Mouse (Mus musculus) cerebellum, adult (tissue): ENCODE data around the gene Tet1.
A peak's percentile ranks its signal among the peaks of the same experiment; 100 is the strongest.
"Not testable (repeated sequence)": the region's sequence is repeated elsewhere in the genome, so short reads cannot be mapped to it uniquely, and the experiment has no call there.

Experiments
- ATAC-seq: cut with Nextera tagmentation; 2 replicates; pipeline ENCODE4 v1.9.2; 2017; ENCODE audit warnings: mild to moderate bottlenecking, moderate library complexity, mixed read lengths; ENCODE audit not compliant: insufficient number of reproducible peaks, low FRiP score, low TSS enrichment

Tet1 gene

GRCm38 (mm10) chr10:62791251-62792176 is 117.3 kb downstream of the Tet1 start:
- peak; percentile 37 for ATAC-seq

GRCm38 (mm10) chr10:62781776-62782175 is 127.0 kb downstream of the Tet1 start:
- ATAC-seq = not testable (repeated sequence)
